Mouse (Mus musculus) spleen, adult 12 weeks (tissue): ENCODE data around the gene Olfr452.

Experiments used
- DNase-seq: peaks from one replicate; pipeline ENCODE4 v3.0.0; 2022; ENCODE audit warnings: low spot score

Olfr452 gene

DNA sequence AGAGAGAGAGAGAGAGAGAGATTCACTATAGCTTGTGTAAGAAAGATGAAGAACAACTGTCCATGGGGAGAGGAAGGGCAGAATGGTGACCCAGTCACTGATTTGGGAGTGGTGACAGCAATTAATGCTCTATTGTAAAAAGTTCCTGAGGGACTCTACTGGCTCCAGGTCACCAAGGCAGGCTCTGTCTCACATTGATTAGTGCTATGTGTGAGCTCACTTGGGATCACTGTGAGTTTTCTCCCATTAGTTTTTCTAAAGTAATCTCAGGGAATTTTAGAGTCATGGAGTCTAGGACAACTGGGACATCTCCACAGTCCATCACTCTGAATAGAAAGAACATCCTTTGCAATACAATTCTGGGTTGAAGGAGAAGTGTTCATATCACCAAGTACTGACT, at the start of gene Olfr452:
TSS of gene Olfr452 (plus strand) at position 301 of the 400 bp plus-strand sequence.
- no peak for DNase-seq

DNA sequence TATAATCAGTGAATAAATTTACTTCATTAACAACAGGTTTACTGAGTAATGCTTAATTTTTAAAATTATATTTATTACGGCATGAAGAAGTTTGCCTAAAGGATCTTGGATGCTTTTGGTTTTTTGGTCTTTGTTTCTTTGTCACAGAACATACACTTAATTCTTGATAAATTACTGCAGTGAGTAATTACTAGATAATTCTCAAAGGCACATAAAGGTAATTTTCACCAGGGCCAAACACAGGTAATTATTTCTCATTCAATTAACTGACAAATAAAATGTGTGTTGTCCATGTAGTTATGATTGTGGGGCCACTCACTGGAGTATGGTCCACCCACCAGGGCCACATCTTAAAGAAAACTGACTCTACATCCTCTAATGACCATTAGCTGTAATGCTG, 45.8 kb upstream of the Olfr452 start, which contains the start of gene Olfr453:
TSS of gene Olfr453 (plus strand) at position 301 of the 400 bp plus-strand sequence.
- DNase-seq, result no peak

- no peak for DNase-seq
Observed at GRCm38 (mm10) chr6:42742303-42742702, 42.6 kb upstream of the Olfr452 start.

- no peak for DNase-seq
Observed at GRCm38 (mm10) chr6:42747846-42748245, 37.0 kb upstream of the Olfr452 start.

DNA sequence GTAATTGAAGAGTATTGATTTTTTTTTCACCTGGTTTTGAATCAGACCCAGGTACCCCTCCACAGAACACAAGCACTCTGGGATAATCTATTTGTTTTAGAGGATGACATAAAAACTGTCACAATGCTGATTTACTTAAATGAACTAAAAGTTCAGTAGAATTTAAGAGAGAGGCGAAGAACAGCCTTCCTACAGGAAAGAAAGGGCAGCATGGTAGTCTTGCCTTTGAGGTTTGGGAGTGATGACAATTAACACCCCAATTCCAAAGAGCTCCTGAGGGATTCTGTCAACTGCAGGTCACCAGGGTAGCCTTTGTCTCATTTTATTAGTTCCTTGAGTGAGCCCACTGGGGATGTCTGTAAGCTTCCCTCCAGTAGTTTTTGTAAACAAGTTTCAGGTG, 28.8 kb upstream of the Olfr452 start, which contains the start of gene Olfr38:
TSS of gene Olfr38 (plus strand) at position 301 of the 400 bp plus-strand sequence.
- no peak for DNase-seq

- DNase-seq, result no peak
Observed at GRCm38 (mm10) chr6:42777066-42777465, 7.8 kb upstream of the Olfr452 start.

GRCm38 (mm10) chr6:42790247-42790948, 5.5 kb downstream of the Olfr452 start:
- no peak for DNase-seq

DNA sequence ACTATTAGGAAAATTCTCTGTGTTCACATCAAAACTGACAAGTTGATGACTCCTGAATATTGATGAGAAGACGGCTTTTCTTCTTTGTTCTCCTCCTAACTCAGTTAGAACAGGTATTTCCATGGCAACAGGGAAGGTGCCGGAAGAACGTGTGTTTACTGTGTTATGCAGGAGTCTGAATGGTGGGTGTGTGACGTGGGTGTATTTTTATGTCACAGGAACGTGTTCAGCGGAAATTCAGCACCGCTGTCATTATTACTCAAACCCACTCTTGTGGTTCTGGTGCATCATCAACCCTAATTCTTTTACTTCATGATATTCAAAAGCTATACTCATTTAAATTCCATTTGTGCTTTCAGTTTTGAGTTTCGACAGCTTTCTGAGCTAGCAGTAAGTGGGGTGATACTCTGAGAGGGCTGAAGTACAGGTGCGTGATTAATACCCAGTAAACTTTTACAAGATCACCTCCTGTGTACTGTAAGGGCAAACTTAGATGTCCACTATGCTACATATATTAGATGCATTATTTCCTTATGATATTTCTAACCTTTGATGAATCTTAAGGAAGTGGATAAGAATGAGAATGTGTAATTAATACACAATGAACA, 6.2 kb downstream of the Olfr452 start:
- no peak for DNase-seq

DNA sequence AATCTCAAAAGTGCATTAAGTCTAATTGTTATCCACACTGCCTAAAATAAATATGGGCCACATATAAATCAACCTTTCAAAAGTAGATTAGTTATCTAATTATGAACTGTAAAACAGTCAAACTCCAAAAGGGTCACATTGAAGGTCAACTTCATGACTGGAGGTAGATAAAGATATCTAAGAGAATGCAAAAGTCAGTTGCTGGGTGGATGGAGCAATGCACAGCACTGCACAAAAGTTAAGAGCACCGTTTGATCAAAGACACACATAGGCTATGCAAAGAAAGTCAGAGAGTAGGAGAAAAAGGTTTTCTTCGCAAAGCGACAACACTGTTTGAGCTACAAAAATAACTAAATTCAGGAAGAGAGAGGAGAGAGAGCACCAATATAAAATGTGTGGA, 10.1 kb downstream of the Olfr452 start:
- DNase-seq, result no peak

DNA sequence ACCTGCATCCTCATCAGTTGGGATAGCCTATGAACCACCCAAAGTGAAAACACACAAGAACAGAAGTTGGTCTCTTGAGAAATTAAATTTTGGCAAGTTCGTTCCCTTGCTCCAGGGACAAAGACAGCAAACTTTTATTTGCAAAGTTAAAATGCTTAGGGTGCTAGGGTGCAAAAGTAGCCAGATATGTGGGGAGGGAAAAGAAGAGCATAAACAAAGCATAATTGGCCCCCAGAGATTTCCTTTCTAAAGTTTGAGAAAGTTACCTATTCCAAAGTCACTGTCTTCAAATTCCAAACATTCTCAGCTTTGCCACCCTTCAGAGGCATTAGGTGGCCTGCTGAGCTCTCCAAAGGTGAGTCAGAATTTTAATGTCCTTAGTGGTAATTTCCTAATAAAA, 26.7 kb downstream of the Olfr452 start, which contains the start of gene Olfr450:
TSS of gene Olfr450 (plus strand) at position 301 of the 400 bp plus-strand sequence.
- DNase-seq, result no peak

GRCm38 (mm10) chr6:42834084-42834483, 49.2 kb downstream of the Olfr452 start, which contains the start of gene Olfr449:
TSS of gene Olfr449 (plus strand) at chr6:42834384.
- no peak for DNase-seq
